Mouse (Mus musculus) mouse embryonic stem cell (cell line): ENCODE results near the gene Ntf3.

Experiments
- in situ Hi-C, 2 experiments: fragments of 300-500 bp; cut with MboI; formaldehyde crosslinking; loops; 1 replicate in 1 of 2; 3 replicates in 1 of 2; pipeline ENCODE4 v1.14.3; 2019 to 2020; ENCODE audit warnings: low sequenced_read_pairs in 2 of 2, low pct_unique_long_range_greater_than_20kb in 1 of 2, mixed read lengths in 1 of 2; ENCODE audit not compliant: unreplicated experiment in 1 of 2

Ntf3 gene

GRCm38 (mm10) chr6:126166548-126167207, at the start of gene Ntf3:
Ntf3 (minus strand) TSS chr6:126166910.
- in situ Hi-C loops, result no loop called here

GRCm38 (mm10) chr6:126213330-126213729, 46.6 kb upstream of the Ntf3 start:
- in situ Hi-C loops, result no loop called here

GRCm38 (mm10) chr6:126203366-126203765, 36.7 kb upstream of the Ntf3 start:
- in situ Hi-C loops, result no loop called here

GRCm38 (mm10) chr6:126202959-126203358, 36.2 kb upstream of the Ntf3 start:
- in situ Hi-C loops, result no loop called here

GRCm38 (mm10) chr6:126201721-126202120, 35.0 kb upstream of the Ntf3 start:
- in situ Hi-C loops, result no loop called here

- in situ Hi-C loops, result no loop called here
These were observed 33.2 kb upstream of the Ntf3 start for GRCm38 (mm10) chr6:126199916-126200315.

- in situ Hi-C loops, result no loop called here
These were observed 28.1 kb upstream of the Ntf3 start for GRCm38 (mm10) chr6:126194760-126195159.

GRCm38 (mm10) chr6:126190218-126190871, 23.6 kb upstream of the Ntf3 start:
- in situ Hi-C loops, result no loop called here

GRCm38 (mm10) chr6:126187400-126187799, 20.7 kb upstream of the Ntf3 start:
- in situ Hi-C loops, result no loop called here

GRCm38 (mm10) chr6:126186116-126186515, 19.4 kb upstream of the Ntf3 start:
- in situ Hi-C loops, result no loop called here

- in situ Hi-C loops, result no loop called here
These were observed 5.4 kb upstream of the Ntf3 start for GRCm38 (mm10) chr6:126172071-126172470.

- in situ Hi-C loops, result no loop called here
These were observed 4.1 kb upstream of the Ntf3 start for GRCm38 (mm10) chr6:126170772-126171171.

- in situ Hi-C loops, result no loop called here
These were observed 1.0 kb upstream of the Ntf3 start for GRCm38 (mm10) chr6:126167731-126168130.

GRCm38 (mm10) chr6:126167208-126167590, 489 bp upstream of the Ntf3 start:
- in situ Hi-C loops, result no loop called here

- in situ Hi-C loops, result no loop called here
These were observed 1.0 kb downstream of the Ntf3 start for GRCm38 (mm10) chr6:126165591-126166155.

- in situ Hi-C loops, result no loop called here
These were observed 1.9 kb downstream of the Ntf3 start for GRCm38 (mm10) chr6:126164781-126165180.

GRCm38 (mm10) chr6:126163861-126164755, 2.6 kb downstream of the Ntf3 start:
- in situ Hi-C loops, result no loop called here

- in situ Hi-C loops, result no loop called here
These were observed 3.5 kb downstream of the Ntf3 start for GRCm38 (mm10) chr6:126163181-126163621.

- in situ Hi-C loops, result no loop called here
These were observed 4.4 kb downstream of the Ntf3 start for GRCm38 (mm10) chr6:126162351-126162758.
